Mouse (Mus musculus) liver, embryonic 14.5 days (tissue): ENCODE data around the gene Pdia5.

Experiments used
- CTCF ChIP-seq: IDR thresholded peaks from 2 replicates; pipeline ENCODE4 v1.5.1; 2016; ENCODE audit warnings: antibody characterized with exemption, low read depth, control low read depth
- EP300 ChIP-seq: IDR thresholded peaks from 2 replicates; pipeline ENCODE4 v1.6.1; 2016; ENCODE audit warnings: antibody characterized with exemption, low read depth

DNA sequence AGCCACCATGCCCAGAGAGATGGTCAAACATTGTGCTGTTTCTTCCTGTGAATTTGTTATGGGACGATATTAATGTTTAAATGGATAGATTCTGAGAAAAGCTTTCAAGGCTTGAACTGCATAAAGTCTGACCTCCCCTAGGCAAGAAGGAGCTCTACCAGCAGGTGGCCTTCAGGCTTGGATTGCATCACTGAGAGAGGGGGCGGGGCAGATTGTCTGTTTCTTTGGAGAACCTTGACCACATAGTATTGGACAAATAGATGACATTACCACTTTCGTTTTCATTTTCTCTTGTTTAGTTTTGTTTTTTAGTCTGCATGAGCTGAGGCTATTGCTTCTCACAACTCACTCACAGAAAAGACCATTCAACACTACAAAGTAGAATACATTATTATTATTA, 111.3 kb downstream of the Pdia5 start:
- peak; percentile 18; the same call in 1 of the 2 replicates for TF ChIP-seq CTCF
- TF ChIP-seq EP300: no peak
